Mouse (Mus musculus) MEL-GATA-1-ER (cell line): ENCODE results near the gene Tmem238l.

ENCODE experiments used
- DNase-seq: peaks from one replicate; pipeline ENCODE4 v3.0.0-alpha.2; 2012; ENCODE audit warnings: low read depth; ENCODE audit errors: extremely low read depth

Tmem238l gene

DNA sequence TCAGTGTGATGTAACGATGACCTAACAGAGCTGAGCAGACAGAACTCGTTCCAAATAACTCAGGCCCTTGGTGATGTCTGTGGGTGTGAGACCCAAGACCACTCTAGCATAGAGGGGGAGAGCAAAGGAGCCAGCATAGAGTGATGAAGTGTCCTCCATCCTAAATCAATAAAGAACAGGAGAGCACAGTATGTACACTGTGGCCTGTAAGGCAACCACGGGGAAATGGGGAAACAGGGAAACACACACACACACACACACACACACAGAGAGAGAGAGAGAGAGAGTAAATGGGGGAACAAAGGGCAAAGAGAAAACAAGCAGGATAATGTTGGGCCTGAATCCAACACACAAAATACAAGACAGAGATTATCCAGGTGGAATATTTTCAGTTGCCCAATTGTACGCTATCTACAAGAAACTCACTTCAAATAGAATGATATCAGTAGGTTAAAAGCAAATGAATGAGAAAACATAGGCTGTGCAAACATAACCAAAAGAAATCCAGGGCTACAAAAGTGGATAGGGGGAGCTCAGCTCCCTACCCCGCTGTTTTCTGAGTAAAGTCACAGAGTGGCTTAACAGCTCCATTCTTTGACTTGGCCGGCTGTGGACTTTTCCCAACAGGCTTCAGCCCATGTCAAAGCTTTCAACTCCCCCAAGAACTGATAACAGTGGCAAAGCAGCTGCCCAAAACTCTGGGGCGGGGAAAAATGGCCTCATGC lies 19.3 kb downstream of the Tmem238l start:
- no peak for DNase-seq

DNA sequence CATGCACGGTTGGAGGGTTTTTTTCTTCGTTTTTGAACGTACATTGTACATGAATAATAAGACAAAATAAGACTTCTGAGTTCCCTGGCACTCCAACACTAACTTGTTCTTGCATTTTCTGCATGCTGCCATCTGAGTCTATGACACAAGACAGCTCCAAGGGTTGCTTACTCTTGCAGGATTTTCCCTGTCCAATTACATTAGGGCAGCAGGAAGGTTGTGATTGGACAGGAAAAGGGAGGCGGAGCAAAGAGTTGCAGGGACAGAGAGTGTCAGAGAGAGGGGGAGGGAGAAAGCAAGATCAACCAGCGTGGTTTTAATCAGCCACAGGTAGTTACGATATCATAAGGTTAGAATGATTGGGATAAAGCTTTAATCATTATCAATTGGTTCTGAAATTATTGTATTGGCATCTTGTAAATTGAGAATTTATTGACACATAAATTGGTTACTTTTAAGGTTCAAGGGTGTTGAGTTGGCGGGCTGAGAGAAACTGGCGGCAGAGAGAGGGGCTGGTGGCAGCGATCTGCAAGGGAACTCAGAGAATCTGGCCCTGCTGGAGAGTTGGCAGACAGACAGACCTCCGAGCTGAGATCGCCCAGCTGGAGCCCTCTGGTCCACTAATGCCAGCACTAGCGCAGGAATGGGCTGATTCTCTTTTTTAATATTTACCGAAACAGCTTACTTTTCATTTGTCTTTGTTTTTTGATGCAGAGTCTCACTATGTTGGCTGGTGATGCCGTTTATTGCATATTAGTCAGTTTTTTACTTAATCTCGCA lies 25.1 kb downstream of the Tmem238l start:
- DNase-seq = no peak

DNA sequence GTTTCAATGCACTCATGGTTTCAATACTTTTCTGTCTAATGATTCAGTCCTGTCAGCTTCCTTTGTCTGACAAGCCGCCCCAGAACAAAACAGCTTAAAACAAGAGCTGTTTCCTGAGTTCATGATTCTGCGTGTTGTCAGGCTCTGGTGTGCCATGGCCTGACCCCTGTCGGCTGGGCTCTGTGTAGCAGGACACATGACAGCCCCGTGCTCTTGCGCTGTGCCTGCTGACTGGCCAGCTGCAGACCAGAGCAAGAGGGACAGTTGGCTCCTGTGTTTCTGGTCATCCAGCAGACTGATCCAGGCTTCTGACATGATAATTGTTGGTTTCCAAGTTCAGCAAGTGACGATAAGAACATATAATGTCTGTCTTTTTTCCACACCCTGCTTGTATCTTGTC lies 26.4 kb downstream of the Tmem238l start:
- DNase-seq = no peak

DNA sequence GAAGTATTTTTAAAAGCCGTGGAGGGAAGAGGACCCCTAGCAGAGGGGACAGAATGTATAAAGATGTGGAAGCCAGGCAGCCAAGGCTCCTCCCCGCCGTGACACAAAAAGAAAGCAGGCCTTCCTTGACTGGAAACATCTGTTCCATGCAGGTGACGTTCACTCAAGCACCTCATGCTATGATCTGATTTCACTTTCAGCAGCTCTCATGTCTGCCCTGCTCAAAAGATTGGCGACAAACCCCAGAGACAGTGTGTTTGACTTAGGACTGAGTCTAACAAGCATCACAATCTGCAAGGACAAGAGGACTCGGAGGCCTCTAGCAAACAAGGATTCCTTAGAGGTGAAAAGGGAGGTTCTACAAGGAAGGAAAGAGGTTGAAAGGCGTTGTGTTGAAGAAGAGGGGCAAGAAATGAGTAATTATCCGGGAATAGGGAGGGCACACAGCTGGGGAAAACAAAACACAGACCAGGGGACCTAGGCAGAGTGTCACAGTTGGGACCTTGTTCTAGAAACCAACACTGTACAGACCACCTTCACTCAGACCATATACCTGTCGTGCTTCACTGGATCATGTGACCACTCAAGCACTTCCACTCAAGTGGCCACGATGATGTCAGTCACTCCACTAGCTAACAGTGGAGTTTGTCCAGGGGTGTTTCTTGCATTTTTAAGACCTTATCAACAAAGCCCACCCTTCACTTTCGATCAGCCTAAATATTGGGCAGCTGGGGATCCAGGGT lies 27.2 kb downstream of the Tmem238l start:
- no peak for DNase-seq

DNA sequence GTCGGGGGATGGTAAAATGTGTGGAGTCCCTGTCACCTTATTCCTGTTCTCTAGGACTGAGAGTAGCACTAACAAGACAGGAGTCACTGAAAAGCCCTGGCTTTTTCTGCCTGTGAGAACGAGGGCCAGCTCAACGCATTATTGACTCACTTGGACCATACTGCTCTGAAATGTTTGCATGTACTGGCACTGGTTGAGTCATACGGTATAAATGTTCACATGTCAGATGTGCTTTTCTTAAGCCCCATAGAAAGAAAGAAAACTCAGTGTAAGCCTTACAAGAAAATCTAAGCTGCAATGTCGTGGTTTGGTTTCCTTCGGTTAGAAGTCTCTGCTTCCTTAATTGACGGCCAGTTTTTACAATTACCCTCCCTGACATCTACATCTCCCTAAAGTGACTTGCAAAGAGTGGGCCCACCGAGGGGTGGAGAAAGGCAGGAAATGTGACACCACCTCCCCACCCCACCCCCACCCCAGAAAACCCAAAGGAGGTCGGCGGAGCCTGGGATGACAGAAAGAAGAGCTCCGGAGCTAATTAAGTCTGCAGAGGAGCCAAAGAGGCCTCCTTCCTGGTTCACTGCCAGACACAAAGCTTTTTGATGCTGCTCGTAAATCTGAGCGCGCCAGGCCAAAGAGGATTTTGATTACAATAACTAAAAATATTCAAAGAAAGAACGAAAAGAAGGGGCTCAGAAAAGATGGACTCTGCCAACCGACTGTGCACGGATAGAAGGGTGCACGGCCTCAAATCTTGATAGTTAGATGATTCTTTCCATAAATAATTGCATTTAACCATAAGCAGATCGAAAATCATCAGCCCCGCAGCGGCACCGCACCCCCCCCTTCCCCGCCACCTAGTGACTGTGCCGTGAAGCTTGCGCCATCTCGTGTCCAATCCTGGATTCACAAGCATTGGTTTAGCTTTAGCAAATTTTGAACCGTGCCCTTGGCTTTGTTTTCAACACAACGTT lies 28.0 kb downstream of the Tmem238l start:
- peak; percentile 59 for DNase-seq

DNA sequence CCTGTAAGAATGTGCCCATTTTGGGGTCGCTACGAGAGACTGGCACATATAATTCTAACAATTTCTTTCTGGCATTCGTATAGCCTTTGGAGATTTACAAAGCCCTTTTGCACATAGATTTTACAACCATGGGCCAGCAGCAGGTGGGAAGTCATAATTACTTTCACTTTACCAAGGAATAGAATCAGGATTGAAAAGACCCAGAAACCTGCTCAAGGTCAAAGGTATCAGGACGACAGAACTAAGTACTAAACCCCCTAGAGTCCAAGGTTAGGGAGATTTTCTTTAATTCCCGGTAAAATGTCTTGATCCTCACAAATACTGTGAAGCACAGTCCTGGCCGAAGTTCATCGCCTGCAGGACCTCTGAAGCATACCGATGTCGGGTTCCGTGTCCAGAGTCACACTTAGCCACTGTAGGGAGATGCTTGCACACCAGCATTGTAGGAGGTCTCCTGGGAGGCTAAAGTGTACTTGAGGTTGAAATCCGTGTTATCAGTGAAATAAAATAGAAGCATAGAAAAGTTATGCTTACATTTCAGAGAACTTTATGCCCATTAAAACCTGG lies 28.8 kb downstream of the Tmem238l start:
- no peak for DNase-seq

DNA sequence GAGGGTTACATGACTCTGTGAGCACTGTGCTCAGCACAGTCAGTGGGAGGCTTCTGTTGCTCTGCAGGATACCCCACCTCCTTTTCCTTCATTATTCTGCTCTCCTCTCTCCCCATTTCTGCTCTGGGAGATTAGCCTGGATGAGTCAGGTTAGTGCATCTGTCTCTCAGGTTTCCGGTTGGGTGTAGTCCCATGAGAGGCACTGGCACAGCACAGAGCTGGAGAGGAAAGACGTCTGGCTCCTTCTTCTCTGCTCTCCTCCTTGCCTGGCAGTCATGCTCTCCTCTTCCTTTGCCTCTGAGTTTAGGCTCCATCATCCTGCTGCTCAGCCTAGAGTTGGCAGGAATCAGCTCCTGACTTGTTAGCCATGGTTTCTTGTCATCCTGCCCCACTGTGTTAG lies 35.7 kb downstream of the Tmem238l start:
- no peak for DNase-seq

DNA sequence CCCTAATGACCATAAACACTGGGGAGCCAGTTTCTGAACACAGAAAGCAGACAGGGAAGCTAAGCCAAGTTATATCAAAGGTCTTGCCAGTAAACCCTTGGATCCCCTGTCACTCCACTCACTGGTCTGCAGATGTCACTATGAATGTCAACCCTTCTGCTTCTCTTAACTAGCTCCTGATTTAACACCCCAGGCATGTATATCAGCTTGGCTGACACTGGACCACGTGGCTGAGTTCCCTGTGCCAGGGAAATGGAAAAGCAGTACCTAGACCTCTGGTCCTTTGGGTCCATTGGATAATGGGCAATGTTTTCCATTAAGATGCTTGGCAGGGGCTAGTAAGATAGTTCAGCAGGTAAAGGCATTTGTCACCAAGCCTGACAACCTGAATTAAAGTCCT lies 37.2 kb downstream of the Tmem238l start:
- no peak for DNase-seq

DNA sequence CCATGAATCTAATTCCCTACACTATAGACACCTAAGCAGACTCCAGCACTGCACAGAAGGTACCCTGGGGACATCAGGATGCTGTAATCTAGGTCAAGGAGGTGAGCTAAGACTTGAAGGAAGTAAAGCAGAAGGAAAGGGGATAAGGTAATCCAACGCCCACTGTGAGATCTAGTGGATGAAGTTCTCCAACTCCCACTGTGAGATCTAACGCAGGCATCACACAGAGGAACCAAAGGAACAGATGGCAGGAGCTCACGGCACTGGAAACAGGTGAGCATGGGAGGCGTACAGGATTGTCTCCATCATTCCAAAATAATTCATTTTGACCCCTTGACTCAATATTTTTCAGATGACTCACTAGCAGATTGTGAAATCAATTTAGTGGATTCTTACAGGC lies 40.0 kb downstream of the Tmem238l start:
- DNase-seq = no peak

DNA sequence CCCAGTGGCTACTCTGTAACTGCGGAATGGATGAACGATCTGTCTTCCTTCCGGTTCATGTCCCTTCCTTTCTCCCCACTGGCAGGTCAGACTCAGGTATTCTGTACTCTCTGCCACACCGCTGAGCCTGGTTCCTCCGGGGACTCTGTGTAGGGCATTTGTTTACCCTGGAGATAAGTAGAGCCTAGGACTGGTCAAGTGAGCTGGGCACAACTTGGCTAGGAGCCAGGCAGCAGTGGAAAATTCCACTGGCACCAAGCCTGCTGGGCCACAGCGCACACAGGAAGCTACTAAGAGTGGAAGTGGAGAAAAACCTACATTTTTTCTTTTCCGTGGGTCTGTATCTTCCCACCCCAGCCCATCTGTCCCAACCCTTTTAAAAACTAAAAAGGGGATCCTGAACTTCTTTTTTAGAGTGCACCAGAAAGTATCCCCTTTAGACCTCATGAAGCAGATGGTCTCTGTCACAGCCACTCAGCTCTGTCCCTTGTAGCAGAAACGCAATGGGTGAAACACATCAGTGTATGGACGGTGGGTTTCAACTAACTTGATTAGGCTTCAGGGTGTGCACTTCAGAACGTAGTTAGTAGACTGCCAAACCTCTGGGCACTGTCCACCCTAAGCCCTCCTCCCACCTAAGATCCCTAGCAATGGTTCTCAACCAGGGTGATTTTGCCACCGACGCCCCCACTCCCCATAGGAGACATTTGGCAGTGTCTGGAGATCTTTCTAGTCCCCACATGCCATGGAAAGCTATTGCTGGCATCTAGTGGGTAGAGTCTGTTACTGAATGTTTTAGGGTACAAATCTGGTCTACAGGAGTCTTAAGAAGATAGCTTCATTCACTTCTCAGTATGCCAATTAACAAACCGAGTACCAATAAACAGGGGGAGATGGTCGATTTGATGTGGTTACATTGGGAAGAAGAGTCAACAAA lies 42.3 kb downstream of the Tmem238l start:
- no peak for DNase-seq

DNA sequence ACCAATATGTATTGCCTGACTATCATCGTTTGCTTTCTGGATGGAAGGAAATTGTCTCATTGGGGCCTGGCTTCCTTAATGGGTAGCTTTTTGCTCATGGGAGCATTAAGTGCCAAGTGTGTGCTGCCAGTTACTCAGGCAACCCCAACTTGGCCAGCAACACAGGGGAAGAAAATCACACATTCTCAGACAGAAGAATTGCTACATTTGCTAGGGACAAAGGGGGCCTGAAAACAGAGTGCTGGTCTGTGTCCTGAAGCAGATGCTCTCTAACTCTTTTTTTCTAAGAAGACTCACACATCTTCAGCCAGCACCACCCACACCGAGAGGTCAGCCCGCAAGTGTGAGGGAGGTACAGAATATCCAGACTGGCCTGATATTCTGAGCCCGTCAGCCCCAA lies 44.2 kb downstream of the Tmem238l start:
- DNase-seq = no peak

DNA sequence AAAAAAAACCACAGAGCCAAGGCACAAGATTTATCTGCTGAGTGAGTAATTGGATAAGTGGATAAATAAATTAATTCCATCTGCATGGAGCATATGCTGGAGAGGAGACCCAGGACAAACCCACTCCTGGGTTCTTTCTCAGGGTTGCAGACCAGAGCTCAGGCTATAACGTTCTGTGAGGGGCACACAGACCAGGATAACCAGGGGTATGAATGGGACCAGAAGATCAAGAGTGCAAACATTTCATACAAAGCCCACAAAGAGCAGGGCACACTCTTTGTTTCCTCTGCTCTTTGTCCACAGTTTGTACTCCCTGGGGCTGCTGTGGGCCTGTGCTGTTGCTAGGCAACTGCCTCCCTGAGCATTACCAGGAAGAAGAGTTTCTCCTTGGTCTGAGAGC lies 45.3 kb downstream of the Tmem238l start:
- DNase-seq = no peak

DNA sequence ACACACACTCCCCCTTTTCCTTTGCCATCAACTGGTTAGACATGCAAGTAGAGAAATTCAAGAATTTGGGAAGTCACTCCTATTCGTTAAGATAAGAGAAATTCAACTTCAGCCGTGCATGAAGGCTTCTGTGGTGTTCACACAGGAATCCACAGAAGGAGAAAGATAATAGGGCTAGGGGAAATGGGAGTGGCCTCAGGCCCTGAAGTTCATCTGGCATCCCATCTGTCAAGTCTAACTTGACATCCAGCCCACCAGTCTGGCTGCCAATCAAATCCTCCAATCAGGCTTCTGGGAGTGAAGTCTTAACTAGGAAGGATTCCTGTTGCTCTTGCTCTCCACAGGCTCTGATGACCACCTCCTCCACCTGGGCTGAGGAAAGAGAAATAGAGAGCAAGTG lies 46.5 kb downstream of the Tmem238l start:
- peak; percentile 75 for DNase-seq

DNA sequence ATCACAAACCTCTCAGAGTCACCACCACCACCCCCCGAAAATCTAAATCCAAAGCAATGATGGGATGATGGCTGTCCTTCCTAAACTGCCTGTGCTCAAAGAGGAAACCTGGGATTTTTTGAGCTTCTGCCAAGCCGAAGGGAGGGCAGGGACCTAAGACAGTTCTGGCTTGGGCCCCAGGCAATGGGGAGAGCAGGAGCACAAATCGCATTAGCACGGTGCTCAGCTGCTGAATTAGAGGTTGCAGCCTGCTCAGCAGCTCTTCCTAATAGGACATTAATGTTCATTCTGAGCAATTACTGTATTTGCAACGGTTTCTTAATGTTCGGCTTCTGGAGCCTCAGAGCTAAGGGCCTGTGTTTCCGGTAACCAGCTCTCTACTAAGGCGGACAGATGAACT lies 51.5 kb downstream of the Tmem238l start:
- no peak for DNase-seq

DNA sequence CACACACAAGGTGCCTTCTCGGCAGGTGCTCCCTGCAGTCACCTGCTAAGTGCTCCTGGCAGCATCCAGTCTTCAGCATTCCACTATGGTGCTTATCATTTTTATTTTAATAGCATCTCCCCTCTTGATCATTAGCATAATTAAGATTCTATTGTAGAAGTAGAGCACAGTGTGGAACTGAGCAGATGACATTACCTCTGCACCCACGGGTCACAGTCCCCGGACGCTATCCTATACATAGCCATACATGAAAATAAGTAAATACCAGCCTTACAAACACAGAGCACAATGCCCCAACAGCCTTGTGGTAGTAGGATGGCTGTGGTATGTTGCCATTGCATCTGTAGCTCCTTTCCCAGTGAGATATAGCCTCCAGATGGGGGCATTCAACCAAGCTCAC lies 52.1 kb downstream of the Tmem238l start:
- DNase-seq = no peak

DNA sequence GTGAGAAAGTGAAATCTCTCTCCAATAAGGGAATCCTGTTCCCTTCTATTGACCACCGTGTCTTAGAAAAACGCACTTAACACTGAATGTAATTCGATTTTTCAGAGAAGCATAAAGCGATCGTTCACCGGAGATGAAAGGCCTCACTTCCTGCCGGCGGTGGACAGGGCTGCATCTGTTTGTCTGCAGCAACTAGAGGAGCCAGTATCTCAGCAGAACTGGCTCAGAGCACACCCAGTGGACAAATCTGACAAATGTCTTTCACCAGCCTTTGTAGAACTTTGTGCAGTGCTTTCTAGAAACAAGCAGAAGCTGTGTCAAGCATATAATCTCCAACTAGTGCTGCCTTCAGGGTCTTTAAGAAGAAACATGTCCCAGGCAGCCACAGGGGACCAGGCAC lies 54.0 kb downstream of the Tmem238l start:
- DNase-seq = no peak

DNA sequence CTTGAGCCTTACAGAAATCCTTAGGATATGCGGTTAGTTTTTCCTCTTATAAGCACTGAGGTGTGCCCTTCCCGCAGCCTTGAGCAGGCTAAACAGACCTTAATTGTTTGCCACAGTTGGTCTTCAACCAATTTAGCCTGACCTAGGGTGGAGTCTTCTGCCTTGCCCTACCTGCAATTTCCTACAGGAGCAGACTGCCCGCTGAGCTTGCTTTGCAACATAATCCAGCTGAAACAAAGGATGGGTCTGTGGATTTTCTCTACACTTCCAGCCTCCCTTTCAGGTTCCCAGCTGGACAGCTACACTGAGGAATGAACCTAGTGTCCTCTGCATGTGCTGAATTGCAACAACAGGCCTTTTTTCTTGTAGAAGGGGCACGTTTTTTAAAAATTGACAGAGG lies 55.2 kb downstream of the Tmem238l start:
- DNase-seq = no peak
